Mouse (Mus musculus): ENCODE data around the gene Atg4a-ps.

Atg4a-ps gene

GRCm38 (mm10) chr3:103626481-103626880, 19.4 kb downstream of the Atg4a-ps start:
- DNase-seq = no peak

GRCm38 (mm10) chr3:103625169-103625568, 20.7 kb downstream of the Atg4a-ps start:
- no peak for DNase-seq

GRCm38 (mm10) chr3:103624591-103625051, 21.2 kb downstream of the Atg4a-ps start:
- peak; percentile 79 for DNase-seq

- peak; percentile 46 for DNase-seq
Observed at GRCm38 (mm10) chr3:103623893-103624470, 21.9 kb downstream of the Atg4a-ps start.

GRCm38 (mm10) chr3:103620101-103620500, 25.8 kb downstream of the Atg4a-ps start:
- no peak for DNase-seq

GRCm38 (mm10) chr3:103616981-103617380, 28.9 kb downstream of the Atg4a-ps start:
- no peak for DNase-seq

GRCm38 (mm10) chr3:103615621-103616020, 30.2 kb downstream of the Atg4a-ps start:
- no peak for DNase-seq

- no peak for DNase-seq
Observed at GRCm38 (mm10) chr3:103612636-103613355, 33.1 kb downstream of the Atg4a-ps start.

- no peak for DNase-seq
Observed at GRCm38 (mm10) chr3:103610231-103610630, 35.6 kb downstream of the Atg4a-ps start.

GRCm38 (mm10) chr3:103606660-103607595, 38.9 kb downstream of the Atg4a-ps start:
- DNase-seq = peak; percentile 85

- DNase-seq = peak; percentile 31
Observed at GRCm38 (mm10) chr3:103606045-103606597, 39.7 kb downstream of the Atg4a-ps start.

- no peak for DNase-seq
Observed at GRCm38 (mm10) chr3:103601561-103601960, 44.3 kb downstream of the Atg4a-ps start.

GRCm38 (mm10) chr3:103601011-103601410, 44.9 kb downstream of the Atg4a-ps start:
- DNase-seq = no peak

GRCm38 (mm10) chr3:103597586-103597985, 48.3 kb downstream of the Atg4a-ps start:
- no peak for DNase-seq

- DNase-seq = no peak
Observed at GRCm38 (mm10) chr3:103595271-103595810, 50.5 kb downstream of the Atg4a-ps start.

All from cerebellum, adult 9-11 months (tissue).